Mouse (Mus musculus) heart, postnatal 14 days (tissue): ENCODE results near the gene Siae. TPM values are rescaled to one million over a fixed set of nuclear protein-coding genes. Genes with fewer than 3 reads are reported as not detected.

Source experiments
- DNase-seq, 2 experiments: peaks; one replicate each; pipeline ENCODE4 v3.0.0; 2021 to 2022
- intact Hi-C: fragments of 180-260 bp; cut with DNase I; formaldehyde crosslinking; loops from one replicate; pipeline ENCODE4 v1.15.1; 2025
- total RNA-seq, 2 experiments: library from RNA; stranded (reverse); gene quantifications; 2 replicates each; pipeline ENCODE4 v1.2.3; 2021

Gene Siae
- total RNA-seq, 2 experiments from 2014 or later = 7.8 to 9.1 TPM

DNA sequence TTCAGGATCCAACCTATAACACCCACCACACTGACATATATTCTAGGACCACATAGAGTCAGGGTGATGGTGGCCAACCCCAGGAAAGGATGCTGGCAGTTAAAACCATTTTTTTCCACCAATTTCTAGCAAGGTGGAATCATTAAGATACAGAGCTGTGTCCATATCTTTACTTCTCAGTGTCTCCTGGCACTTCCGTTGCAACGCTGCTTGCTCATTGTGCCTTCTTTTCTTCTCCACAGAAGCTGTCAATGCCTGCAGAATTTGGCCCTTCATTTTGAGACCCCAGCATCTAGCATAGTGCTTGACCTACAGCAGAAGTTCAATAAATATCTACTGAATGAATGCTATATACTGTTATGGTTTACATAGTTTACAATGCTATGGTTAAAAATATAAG lies 11.5 kb downstream of the Siae start:
- DNase-seq = no peak
- intact Hi-C loops = loop anchor here (5.0 kb wide), 1 partner anchor 45 kb away; the partner anchor contains the start of gene Spa17

DNA sequence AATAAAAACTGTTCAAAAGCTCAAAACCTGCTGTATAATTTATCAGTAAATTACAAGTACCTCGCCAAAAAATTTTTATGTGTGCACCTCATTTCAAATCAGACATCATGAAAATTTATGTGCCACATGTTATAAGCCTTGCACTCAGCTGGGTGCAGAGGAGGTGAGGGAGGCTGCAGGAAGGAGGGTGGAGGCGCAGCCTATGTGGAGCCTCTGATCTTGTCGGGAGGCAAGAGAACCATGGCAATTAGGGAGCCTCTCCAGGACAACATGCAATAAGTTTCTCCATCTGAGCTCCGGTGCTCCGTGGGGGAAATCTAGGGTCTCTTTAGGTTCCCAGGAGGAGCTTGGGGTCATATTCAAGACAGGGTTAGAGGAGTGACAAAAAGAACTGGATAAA lies 12.0 kb downstream of the Siae start:
- intact Hi-C loops = loop anchor here (5.0 kb wide), 1 partner anchor 45 kb away; the partner anchor contains the start of gene Spa17
- DNase-seq = no peak

DNA sequence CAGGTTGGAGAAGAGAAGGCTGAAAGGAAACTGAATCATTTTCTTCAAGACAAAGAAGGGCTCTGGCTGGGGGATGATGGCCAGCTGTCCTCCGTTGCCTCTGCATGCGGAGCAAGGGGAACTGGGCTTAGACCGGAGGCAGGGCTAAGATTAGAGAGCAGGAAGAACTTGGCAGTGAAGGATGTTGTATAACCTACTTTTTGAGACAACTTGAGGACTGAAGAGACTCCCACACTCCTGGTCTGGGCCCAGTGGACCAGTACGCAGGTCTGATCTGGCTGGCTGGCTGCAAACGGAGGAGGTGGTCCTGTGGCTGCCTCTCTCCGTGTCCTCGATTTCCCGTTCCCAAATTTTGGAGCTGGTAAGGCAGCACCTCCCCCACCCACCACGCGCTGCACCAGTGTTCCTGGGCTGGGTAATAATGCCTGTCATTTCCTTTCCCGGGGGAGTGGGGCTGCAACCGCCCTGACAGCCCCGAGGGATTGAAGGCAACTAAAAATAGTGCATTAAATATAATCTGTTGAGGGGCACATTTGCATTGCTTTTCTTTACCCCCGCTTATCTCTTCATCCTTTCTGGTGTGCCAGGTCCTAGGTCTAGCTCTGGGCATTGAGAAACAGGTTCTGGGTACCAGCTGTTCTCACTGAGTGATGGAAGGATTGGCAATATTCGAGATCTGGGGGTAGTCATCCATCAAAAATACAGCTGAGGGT lies 12.6 kb downstream of the Siae start:
- peak; percentile 40 to 51 for DNase-seq
- intact Hi-C loops = loop anchor here (5.0 kb wide), 1 partner anchor 44 kb away; the partner anchor contains the start of gene Spa17

DNA sequence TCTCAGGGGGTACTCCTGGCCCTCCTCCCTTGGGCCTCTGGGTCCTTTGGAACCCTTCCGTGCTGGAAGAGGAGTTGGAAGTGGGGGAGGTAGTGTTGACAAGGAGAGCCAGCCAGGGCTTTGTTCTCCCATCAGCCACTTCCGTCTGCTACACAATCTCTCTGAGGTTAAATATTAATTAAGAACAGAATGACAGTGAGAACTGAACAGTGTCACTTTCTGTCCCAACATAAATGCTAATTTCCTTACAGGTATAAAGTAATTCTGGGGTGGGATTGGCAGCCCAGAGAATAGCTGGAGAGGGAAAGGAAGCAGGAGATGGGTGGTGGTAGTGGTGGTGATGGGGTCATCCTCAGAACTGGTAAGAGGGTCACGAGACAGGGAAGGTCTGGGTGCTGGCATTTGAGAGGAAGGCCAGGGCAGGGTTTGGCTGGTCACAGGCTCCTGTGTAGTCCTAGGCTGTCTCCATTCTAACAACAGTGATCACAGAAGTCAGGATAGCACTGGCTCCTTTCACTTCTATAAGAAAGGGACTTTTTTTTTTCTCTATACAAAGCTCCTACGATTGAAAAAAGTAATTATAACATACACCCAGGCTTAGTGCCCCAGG lies 13.2 kb downstream of the Siae start:
- DNase-seq = peak; percentile 8 to 22
- intact Hi-C loops = loop anchor here (5.0 kb wide), 1 partner anchor 44 kb away; the partner anchor contains the start of gene Spa17

DNA sequence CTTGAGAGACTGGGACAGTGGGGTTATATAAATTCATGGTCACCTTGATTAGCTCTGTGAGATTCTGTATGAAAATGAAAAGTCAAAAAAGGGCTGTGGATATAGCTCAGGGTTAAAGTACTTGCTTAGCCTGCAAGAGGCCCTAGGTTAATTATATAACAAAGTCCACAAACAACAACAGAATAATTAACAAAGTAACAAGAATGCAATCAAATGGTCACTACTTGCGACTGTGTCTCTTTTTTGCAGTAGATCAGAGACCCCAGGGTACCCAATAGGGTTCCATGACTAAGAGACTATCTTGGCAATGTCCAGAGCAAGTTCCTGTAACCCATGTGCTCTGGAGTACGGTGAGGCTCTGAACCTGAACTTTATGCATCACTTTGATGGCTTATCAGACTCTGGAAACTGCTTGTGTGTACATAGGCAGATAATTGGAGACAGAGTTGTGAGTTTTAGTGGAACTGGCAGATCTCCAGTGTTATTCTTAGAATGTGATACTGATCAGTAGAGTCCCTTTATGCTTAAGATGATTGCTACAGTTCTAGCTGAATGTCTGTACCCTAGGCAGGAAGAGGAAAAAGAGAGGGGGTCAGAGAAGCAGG lies 13.8 kb downstream of the Siae start:
- no peak for DNase-seq
- intact Hi-C loops = loop anchor here (5.0 kb wide), 1 partner anchor 43 kb away; the partner anchor contains the start of gene Spa17

DNA sequence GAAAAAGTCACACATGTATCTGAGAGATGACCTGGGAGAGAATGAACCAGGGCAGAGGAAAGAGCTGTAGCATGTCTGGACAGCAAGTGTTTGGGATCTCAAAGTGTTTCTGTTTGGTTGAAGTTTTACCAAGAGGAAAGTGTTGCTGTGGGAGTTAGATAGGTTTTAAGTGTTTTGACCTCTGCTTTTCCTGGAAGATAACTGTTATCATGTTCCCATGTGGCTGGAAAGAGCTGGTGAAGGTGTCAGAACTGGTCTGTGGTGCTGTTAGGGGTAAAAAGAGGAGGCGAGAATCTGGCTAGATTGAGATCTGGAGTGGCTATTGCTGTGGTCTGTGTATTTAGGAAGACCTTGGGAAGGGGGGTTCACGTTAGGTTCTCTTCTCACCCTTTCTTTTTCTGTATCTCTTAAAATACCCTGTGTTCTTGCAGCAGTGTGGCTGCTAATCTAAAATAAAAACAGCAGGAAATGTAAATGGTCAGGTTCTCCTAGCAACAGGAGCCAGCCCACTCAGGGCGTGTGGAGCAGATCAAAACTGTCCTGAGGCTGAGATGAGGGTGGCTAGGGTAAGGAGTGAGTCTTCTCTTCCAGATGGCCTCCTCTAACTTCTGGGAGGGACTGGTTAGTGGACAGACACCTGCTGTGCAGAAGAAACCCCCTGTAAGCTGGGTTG lies 16.8 kb downstream of the Siae start:
- no peak for DNase-seq
- intact Hi-C loops = loop anchor here (2.0 kb wide), 1 partner anchor 20 kb away; no protein-coding TSS in a partner anchor

DNA sequence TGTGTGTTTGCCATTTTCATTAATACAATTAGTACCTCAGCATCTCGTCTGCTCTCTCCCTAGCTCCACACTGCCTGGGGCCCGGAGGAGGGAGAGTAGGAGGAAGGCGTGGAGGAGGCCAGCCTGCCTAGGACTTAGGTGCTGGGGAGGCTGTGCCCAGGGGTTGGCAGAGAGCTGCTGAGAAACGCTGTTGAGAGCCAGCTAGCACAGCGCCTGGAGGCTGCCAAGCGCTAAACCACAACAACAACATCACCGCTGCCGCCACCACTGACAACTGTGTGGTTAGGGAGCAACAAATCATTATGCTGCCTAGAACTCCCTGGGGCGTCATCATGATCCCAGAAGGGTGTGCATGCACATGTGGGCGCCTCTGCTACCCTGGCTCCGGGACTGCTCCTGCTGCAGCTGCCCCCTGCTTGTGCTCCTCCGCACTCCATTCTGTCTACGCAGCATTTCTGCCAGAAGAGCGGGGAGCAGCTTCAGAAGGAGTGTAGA lies 21.0 kb downstream of the Siae start:
- intact Hi-C loops = no loop called here
- no peak for DNase-seq

DNA sequence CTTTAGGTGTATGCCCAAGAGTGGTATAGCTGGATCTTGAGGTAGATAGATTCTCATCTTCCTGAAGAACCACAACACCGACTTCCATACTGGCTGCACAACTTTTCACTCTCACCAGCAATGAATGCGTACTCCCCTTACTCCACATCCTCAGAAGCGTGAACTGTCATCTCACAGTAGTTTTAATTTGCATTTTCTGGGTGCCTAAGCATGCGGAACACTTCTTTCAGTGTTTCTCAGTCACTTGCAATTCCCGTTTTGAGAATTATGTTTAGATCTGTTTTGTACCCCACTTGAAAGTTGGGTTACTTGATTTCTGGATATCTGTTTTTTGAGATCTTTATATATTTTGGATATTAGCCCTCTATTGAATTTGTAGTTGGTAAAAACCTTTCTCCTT lies 28.1 kb downstream of the Siae start:
- no peak for DNase-seq
- intact Hi-C loops = no loop called here

DNA sequence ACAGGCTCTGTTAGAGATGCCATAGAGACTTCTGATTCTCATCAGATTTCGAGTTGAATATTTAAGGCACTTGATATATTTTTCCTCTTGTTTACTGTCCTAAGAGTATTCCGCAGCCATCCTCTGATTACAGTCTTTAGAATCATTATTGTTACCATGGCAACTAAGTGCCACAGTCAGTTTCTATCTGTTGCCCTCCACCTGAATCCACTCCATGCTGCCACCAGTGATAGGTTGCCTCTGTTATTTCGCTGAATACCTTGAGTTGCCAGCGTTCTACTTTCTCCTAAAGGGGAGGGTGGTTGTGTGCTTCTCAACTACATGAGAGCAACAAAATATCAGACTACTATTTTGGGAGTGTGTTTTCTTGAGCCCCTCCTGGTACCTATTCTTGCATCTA lies 31.2 kb downstream of the Siae start:
- no peak for DNase-seq

DNA sequence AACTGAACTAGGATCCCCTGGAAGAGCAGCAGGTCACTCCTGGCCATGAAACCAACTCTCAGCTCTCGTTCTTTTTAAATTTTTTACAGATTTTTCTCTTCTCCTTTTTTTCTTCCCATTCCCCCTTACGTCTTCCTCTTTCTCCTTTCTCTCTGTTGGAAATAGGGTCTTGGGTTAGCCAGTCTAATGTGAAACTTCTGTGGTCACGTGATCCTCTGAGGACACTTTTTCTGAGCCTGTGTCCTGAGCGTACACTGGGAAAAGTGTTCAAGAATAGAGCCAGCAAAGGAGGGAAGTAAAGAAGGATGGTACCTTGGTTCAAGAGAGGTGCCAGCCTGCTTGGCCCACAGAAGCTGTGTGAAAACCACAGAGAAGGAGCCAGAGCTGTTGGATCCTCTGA lies 34.9 kb downstream of the Siae start:
- intact Hi-C loops = no loop called here

More for the DNA sequence above, 31.2 kb downstream of the Siae start:
- intact Hi-C loops = no loop called here

DNA sequence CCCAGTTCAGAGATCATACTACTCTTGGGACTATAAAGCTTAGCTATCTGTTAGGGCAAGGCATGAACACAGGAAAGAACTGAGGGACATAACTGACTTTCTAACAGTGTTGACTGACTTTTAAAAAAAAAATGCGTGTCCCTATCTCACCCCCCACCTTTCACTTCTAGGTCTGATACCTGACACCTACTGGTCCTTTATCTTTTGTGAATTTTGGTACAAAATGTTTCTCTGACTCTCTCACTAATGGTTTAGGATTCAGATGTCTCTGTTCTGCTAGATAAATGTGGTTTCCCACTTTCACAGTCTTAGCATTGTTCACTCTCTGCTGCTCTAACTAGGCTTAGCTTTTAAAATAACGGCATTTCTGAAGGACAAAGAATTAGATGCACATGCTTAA lies 36.5 kb downstream of the Siae start:
- DNase-seq = no peak
- intact Hi-C loops = loop anchor here (2.0 kb wide), 1 partner anchor 19 kb away; no protein-coding TSS in a partner anchor

More for the DNA sequence above, 34.9 kb downstream of the Siae start:
- DNase-seq = no peak

DNA sequence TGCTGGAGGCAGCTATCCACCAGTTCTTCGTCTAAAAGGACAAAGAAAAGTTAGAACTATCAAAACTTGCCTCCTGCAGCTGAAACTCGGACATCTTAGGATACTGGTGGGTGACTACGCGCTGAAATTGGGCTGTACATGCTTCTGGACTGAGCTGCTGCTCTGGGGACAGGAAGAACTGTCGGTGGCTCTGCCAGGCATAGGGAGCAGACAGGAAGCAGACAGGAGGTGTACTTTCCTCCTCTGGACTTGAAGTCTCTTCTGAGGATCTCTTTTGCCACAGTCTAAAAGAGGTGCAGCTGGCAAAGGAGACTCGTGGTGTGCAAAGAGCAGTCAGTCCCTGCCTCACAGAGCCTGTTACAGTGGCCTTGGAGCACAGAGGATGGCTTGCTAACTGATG lies 37.1 kb downstream of the Siae start:
- no peak for DNase-seq
- intact Hi-C loops = loop anchor here (2.0 kb wide), 1 partner anchor 20 kb away; no protein-coding TSS in a partner anchor

DNA sequence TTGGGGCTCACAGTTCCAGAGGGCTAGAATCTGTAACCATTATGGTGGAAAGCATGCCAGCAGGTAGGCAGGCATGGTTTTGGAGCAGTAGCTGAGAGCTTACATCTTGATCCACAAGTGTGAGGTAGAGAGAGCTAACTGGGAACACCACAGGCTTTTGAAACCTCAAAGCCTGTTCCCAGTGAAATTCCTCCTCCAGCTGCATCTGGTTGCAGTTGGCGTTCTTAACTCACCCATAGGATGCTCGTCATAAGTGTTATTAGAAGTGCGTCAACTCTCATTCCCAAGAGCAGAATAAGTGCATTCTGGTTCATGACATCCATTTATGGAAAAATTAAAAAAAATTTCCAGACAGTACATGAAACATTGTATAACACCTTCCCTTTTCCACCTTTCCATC lies 38.2 kb downstream of the Siae start:
- no peak for DNase-seq
- intact Hi-C loops = loop anchor here (2.0 kb wide), 1 partner anchor 21 kb away; no protein-coding TSS in a partner anchor

DNA sequence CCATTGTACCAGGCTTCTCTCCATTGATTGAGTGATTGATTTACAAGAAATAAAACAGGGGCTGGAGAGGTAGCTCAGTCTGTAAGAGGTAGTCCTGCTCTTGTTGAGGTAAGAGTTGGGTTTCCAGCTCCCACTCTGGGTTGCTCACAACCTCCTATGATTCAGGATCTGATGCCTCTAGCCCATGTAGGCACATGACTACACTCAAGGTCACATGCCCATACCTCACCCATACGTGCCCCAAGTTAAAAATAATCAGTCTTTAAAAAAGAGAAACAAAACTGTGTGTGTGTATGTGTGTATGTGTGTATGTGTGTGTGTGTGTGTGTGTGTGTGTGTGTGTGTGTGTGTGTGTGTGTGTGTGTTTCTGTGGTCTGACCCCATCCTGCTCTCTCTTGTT lies 40.1 kb downstream of the Siae start:
- intact Hi-C loops = no loop called here
- DNase-seq = no peak

DNA sequence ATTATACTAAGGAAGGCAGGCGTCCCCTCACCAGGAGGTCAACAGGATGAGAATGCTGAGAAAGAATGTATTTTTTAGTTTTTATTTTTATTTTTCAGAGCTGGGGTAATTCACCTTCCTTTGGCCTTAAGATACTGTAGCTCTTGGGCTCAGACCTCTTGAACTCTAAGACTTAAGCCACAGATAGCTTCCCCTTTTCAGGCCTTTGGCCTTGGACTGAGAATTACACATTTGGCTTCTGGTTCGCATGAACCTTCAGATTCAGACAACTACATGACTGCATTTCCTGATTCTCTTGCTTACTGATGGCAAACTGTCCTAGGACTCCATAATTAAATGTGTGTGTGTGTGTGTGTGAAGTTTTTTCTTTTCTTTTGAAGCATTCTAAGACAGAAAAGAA lies 43.1 kb downstream of the Siae start:
- intact Hi-C loops = no loop called here
- no peak for DNase-seq

DNA sequence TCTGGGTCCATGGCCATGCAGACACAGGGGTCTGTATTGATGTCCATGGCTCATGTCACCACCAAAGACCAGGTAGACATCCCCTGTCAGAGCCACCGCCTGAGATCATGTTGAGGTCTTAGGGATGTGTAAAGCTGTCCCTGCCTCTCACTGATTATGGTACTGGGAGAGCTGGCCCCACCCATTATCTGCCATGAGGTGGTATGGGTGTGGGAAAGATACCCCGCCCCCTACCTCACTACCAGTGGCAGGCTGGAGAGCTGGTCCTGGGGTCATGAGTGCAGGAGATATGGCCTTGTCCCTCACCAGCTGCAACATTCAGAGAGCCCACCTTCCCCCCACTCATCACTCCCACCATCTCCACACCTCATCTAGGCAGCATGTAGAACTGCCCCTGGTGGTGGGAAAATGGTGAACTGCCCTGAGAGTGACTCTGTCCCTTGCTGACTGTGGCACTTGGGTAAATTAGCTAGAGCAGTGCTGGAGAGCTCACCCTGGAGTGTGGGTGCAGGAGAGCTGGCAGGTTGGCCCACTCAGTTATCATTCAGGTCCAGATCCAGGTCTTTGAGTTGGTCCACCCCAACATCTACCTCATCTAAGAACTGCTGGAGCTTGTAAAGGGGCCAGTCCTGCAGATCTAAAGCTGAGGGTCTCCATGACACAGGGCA lies 45.2 kb downstream of the Siae start:
- DNase-seq = no peak
- intact Hi-C loops = no loop called here

DNA sequence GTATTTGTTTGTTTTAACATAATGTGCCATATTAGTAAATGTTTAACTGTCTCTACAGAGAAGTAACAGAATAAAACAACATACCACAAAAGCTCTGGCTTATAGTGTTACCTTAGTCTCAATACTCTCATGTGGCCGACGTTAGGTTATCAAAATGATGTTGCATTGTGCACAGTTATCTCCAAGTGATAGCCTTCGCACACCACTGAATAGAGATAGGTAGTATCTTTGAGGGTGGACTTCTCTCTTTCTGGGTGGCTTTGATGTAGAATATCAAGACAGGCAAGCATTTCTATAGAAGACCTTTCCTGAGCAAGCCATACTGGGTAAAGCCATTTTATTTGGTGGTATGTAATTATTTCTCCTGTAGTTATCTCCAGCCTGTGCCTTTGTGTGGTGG lies 49.6 kb downstream of the Siae start:
- intact Hi-C loops = no loop called here
- DNase-seq = no peak

DNA sequence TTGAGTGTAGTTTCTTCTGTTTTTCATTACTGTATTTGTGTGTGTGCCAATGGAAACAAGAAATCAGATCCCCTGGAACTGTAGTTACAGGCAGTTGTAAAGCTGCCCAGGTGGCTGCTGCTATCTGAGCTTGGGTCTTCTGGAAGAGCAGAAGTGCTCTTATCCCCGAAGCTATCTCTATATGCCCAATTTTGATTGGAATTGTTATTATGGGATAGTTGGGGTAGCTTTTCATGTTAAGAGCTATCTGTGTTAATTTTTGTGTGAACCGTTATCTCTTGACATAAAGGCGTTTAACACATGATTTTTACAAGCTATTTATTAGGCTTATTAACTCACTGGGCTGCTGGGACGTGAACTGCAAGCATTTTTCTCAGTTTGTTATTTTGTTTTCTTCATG lies 54.1 kb downstream of the Siae start:
- intact Hi-C loops = no loop called here
- DNase-seq = no peak

DNA sequence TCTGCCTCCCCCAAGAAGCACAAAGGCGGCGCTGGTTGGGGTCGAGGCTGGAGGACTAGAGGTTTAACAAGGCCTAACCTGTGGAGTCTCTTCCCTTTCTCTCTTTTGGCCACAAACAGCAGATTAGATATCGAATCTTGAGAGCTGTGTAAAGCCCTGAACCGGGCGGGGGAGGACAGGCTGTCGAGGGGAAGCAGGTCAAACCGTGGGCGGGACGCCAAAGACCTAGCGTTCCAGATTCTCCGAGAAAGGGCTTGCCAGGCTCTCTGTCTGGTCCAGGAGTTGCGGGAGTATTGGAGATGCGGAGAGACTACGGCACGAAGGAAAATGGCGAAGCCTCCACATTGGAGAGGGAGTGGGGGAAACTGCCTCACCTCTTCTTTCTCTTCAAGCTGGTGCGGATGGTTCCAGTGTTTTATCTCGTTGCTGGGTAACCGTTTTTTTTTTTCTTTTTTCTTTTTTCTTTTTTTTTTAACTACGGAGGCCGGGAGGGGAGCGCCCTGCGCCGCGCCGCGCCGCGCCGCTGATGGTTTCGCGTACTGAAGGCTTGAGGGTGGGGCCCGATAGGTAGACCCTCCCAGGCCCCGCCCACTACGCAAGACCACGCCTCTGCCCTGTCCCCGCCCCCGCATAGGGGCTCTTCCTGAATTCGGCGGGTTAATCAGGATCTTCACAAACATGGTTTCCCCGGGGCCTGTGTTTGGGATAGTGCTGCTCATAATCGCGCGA lies 57.8 kb downstream of the Siae start, which contains the start of gene Spa17:
Spa17 (minus strand) TSS at position 541 of the 729 bp plus-strand sequence.
- intact Hi-C loops = loop anchor here (2.0 to 5.0 kb wide), 3 partner anchors 46 to 87 kb away; partner anchors contain the start of gene Nrgn
- DNase-seq = peak; percentile 89
